Mouse (Mus musculus): Measurements from ENCODE around the gene Syngr1. TPM values are rescaled to one million over a fixed set of nuclear protein-coding genes. Genes with fewer than 3 reads are reported as not detected.

The Syngr1 gene
- total RNA-seq, 1 experiment from 2014 or later = 28.5 TPM

- DNase-seq = no peak
Observed at GRCm38 (mm10) chr15:80145397-80145796, 54.3 kb downstream of the Syngr1 start.

GRCm38 (mm10) chr15:80146153-80146552 is 55.0 kb downstream of the Syngr1 start:
- no peak for DNase-seq

- DNase-seq = no peak
Observed at GRCm38 (mm10) chr15:80147090-80147489, 56.0 kb downstream of the Syngr1 start.

GRCm38 (mm10) chr15:80147511-80147910 is 56.4 kb downstream of the Syngr1 start:
- peak; percentile 65 for DNase-seq

- no peak for DNase-seq
Observed at GRCm38 (mm10) chr15:80148565-80148964, 57.4 kb downstream of the Syngr1 start.

GRCm38 (mm10) chr15:80149517-80149916 is 58.4 kb downstream of the Syngr1 start:
- DNase-seq = no peak

GRCm38 (mm10) chr15:80152663-80153062 is 61.5 kb downstream of the Syngr1 start:
- DNase-seq = no peak

GRCm38 (mm10) chr15:80153757-80154156 is 62.6 kb downstream of the Syngr1 start:
- DNase-seq = no peak

- DNase-seq = no peak
Observed at GRCm38 (mm10) chr15:80155707-80156106, 64.6 kb downstream of the Syngr1 start.

- no peak for DNase-seq
Observed at GRCm38 (mm10) chr15:80157197-80157943, 66.2 kb downstream of the Syngr1 start.

GRCm38 (mm10) chr15:80158001-80158706 is 67.0 kb downstream of the Syngr1 start:
- DNase-seq = no peak

GRCm38 (mm10) chr15:80158707-80159090 is 67.6 kb downstream of the Syngr1 start:
- DNase-seq = no peak

GRCm38 (mm10) chr15:80159286-80159901 is 68.3 kb downstream of the Syngr1 start:
- DNase-seq = peak; percentile 30

GRCm38 (mm10) chr15:80160223-80160622 is 69.1 kb downstream of the Syngr1 start:
- no peak for DNase-seq

GRCm38 (mm10) chr15:80160726-80161125 is 69.6 kb downstream of the Syngr1 start:
- DNase-seq = peak; percentile 33

GRCm38 (mm10) chr15:80161199-80161598 is 70.1 kb downstream of the Syngr1 start:
- no peak for DNase-seq

- DNase-seq = no peak
Observed at GRCm38 (mm10) chr15:80162401-80162964, 71.3 kb downstream of the Syngr1 start.

GRCm38 (mm10) chr15:80163274-80163673 is 72.1 kb downstream of the Syngr1 start:
- DNase-seq = peak; percentile 23

GRCm38 (mm10) chr15:80163716-80164115 is 72.6 kb downstream of the Syngr1 start:
- no peak for DNase-seq

GRCm38 (mm10) chr15:80165396-80165795 is 74.3 kb downstream of the Syngr1 start:
- DNase-seq = no peak

Data from adrenal gland, postnatal 14 days (tissue).